Mouse (Mus musculus): ENCODE data around the gene Tcaf3.
A peak's percentile ranks its signal among the peaks of the same experiment; 100 is the strongest.

The Tcaf3 gene

GRCm38 (mm10) chr6:42586569-42586968, 10.9 kb downstream of the Tcaf3 start:
- Histone ChIP-seq H3K4me1 (replicated peaks; ENCODE audit: low read depth, low read length) (no peaks in the 10 kb centered on the region), H3K4me3 (replicated peaks; ENCODE audit: low read length) (no peak overlapping the region), H3K36me3 (ENCODE audit: insufficient read depth, low read length) (no peaks in the 10 kb centered on the region), H3K9me3 (ENCODE audit: low read length) (no peaks in the 10 kb centered on the region), H3K27me3 (ENCODE audit: insufficient read depth, low read length) (no peaks in the 10 kb centered on the region)
- no peak for TF ChIP-seq CTCF (conservative IDR thresholded peaks at IDR 0.05; ENCODE audit: low read length)
- no peak for TF ChIP-seq POU5F1 (IDR thresholded peaks at IDR 0.05; ENCODE audit: borderline replicate concordance, low read length)

GRCm38 (mm10) chr6:42583488-42583872, 14.0 kb downstream of the Tcaf3 start:
- Histone ChIP-seq H3K4me3 (replicated peaks; ENCODE audit: low read length) (no peak overlapping the region), H3K36me3 (ENCODE audit: insufficient read depth, low read length) (no peaks in the 10 kb centered on the region), H3K4me1 (replicated peaks; ENCODE audit: low read depth, low read length) (no peaks in the 10 kb centered on the region), H3K9me3 (ENCODE audit: low read length) (no peaks in the 10 kb centered on the region), H3K27me3 (ENCODE audit: insufficient read depth, low read length) (no peaks in the 10 kb centered on the region)
- TF ChIP-seq POU5F1 (IDR thresholded peaks at IDR 0.05; ENCODE audit: borderline replicate concordance, low read length) = no peak
- peak; percentile 39 for TF ChIP-seq CTCF (conservative IDR thresholded peaks at IDR 0.05; ENCODE audit: low read length)
- no peak for TF ChIP-seq NANOG (IDR thresholded peaks at IDR 0.05; ENCODE audit: borderline replicate concordance, low read length)

GRCm38 (mm10) chr6:42582741-42583487, 14.6 kb downstream of the Tcaf3 start:
- H3K4me3 ChIP-seq (replicated peaks; ENCODE audit: low read length) = no peak overlapping the region
- TF ChIP-seq CTCF (conservative IDR thresholded peaks at IDR 0.05; ENCODE audit: low read length) (no peak), POU5F1 (IDR thresholded peaks at IDR 0.05; ENCODE audit: borderline replicate concordance, low read length) (no peak), NANOG (IDR thresholded peaks at IDR 0.05; ENCODE audit: borderline replicate concordance, low read length) (no peak)
- no peaks in the 10 kb centered on the region for H3K4me1 ChIP-seq (replicated peaks; ENCODE audit: low read depth, low read length)
- H3K36me3 ChIP-seq (ENCODE audit: insufficient read depth, low read length) = no peaks in the 10 kb centered on the region
- H3K9me3 ChIP-seq (ENCODE audit: low read length) = no peaks in the 10 kb centered on the region
- no peaks in the 10 kb centered on the region for H3K27me3 ChIP-seq (ENCODE audit: insufficient read depth, low read length)

- Histone ChIP-seq H3K4me3 (replicated peaks; ENCODE audit: low read length) (no peak overlapping the region), H3K36me3 (ENCODE audit: insufficient read depth, low read length) (no peaks in the 10 kb centered on the region), H3K27me3 (ENCODE audit: insufficient read depth, low read length) (no peaks in the 10 kb centered on the region), H3K9me3 (ENCODE audit: low read length) (no peaks in the 10 kb centered on the region), H3K4me1 (replicated peaks; ENCODE audit: low read depth, low read length) (no peaks in the 10 kb centered on the region)
- TF ChIP-seq CTCF (conservative IDR thresholded peaks at IDR 0.05; ENCODE audit: low read length) (no peak), POU5F1 (IDR thresholded peaks at IDR 0.05; ENCODE audit: borderline replicate concordance, low read length) (no peak), NANOG (IDR thresholded peaks at IDR 0.05; ENCODE audit: borderline replicate concordance, low read length) (no peak)
Measured at GRCm38 (mm10) chr6:42578678-42579077, 18.8 kb downstream of the Tcaf3 start.

GRCm38 (mm10) chr6:42577433-42577832, 20.1 kb downstream of the Tcaf3 start:
- H3K4me1 ChIP-seq (replicated peaks; ENCODE audit: low read depth, low read length) = no peaks in the 10 kb centered on the region
- H3K4me3 ChIP-seq (replicated peaks; ENCODE audit: low read length) = no peak overlapping the region
- TF ChIP-seq POU5F1 (IDR thresholded peaks at IDR 0.05; ENCODE audit: borderline replicate concordance, low read length) (no peak), NANOG (IDR thresholded peaks at IDR 0.05; ENCODE audit: borderline replicate concordance, low read length) (no peak), CTCF (conservative IDR thresholded peaks at IDR 0.05; ENCODE audit: low read length) (no peak)
- no peaks in the 10 kb centered on the region for H3K36me3 ChIP-seq (ENCODE audit: insufficient read depth, low read length)
- no peaks in the 10 kb centered on the region for H3K9me3 ChIP-seq (ENCODE audit: low read length)
- H3K27me3 ChIP-seq (ENCODE audit: insufficient read depth, low read length) = no peaks in the 10 kb centered on the region

GRCm38 (mm10) chr6:42568205-42568604, 29.3 kb downstream of the Tcaf3 start:
- TF ChIP-seq POU5F1 (IDR thresholded peaks at IDR 0.05; ENCODE audit: borderline replicate concordance, low read length) (no peak), NANOG (IDR thresholded peaks at IDR 0.05; ENCODE audit: borderline replicate concordance, low read length) (no peak), CTCF (conservative IDR thresholded peaks at IDR 0.05; ENCODE audit: low read length) (no peak)
- Histone ChIP-seq H3K4me3 (replicated peaks; ENCODE audit: low read length) (no peak overlapping the region), H3K9me3 (ENCODE audit: low read length) (no peaks in the 10 kb centered on the region), H3K4me1 (replicated peaks; ENCODE audit: low read depth, low read length) (no peaks in the 10 kb centered on the region), H3K27me3 (ENCODE audit: insufficient read depth, low read length) (no peaks in the 10 kb centered on the region), H3K36me3 (ENCODE audit: insufficient read depth, low read length) (no peaks in the 10 kb centered on the region)

GRCm38 (mm10) chr6:42566076-42566598, 31.4 kb downstream of the Tcaf3 start:
- H3K4me3 ChIP-seq (replicated peaks; ENCODE audit: low read length) = no peak overlapping the region
- TF ChIP-seq CTCF (conservative IDR thresholded peaks at IDR 0.05; ENCODE audit: low read length) (no peak), POU5F1 (IDR thresholded peaks at IDR 0.05; ENCODE audit: borderline replicate concordance, low read length) (no peak), NANOG (IDR thresholded peaks at IDR 0.05; ENCODE audit: borderline replicate concordance, low read length) (no peak)
- no peaks in the 10 kb centered on the region for H3K36me3 ChIP-seq (ENCODE audit: insufficient read depth, low read length)
- no peaks in the 10 kb centered on the region for H3K4me1 ChIP-seq (replicated peaks; ENCODE audit: low read depth, low read length)
- no peaks in the 10 kb centered on the region for H3K9me3 ChIP-seq (ENCODE audit: low read length)
- H3K27me3 ChIP-seq (ENCODE audit: insufficient read depth, low read length) = no peaks in the 10 kb centered on the region

- no peaks in the 10 kb centered on the region for H3K27me3 ChIP-seq (ENCODE audit: insufficient read depth, low read length)
Measured at GRCm38 (mm10) chr6:42562280-42562679, 35.2 kb downstream of the Tcaf3 start.

More at GRCm38 (mm10) chr6:42562280-42562679, 35.2 kb downstream of the Tcaf3 start:
- Histone ChIP-seq H3K36me3 (ENCODE audit: insufficient read depth, low read length) (no peaks in the 10 kb centered on the region), H3K4me3 (replicated peaks; ENCODE audit: low read length) (no peak overlapping the region), H3K4me1 (replicated peaks; ENCODE audit: low read depth, low read length) (no peaks in the 10 kb centered on the region), H3K9me3 (ENCODE audit: low read length) (no peaks in the 10 kb centered on the region)
- TF ChIP-seq POU5F1 (IDR thresholded peaks at IDR 0.05; ENCODE audit: borderline replicate concordance, low read length) (no peak), CTCF (conservative IDR thresholded peaks at IDR 0.05; ENCODE audit: low read length) (no peak), NANOG (IDR thresholded peaks at IDR 0.05; ENCODE audit: borderline replicate concordance, low read length) (no peak)
